Mouse (Mus musculus) ovary, postnatal 14 days (tissue): ENCODE measurements around the gene Hira.
A peak's percentile ranks its signal among the peaks of the same experiment; 100 is the strongest.
"Not testable (repeated sequence)": the region's sequence is repeated elsewhere in the genome, so short reads cannot be mapped to it uniquely, and the experiment has no call there.

ENCODE experiments used
- DNase-seq: peaks from one replicate; pipeline ENCODE4 v3.0.0; 2022; ENCODE audit warnings: low spot score

Hira gene

DNA sequence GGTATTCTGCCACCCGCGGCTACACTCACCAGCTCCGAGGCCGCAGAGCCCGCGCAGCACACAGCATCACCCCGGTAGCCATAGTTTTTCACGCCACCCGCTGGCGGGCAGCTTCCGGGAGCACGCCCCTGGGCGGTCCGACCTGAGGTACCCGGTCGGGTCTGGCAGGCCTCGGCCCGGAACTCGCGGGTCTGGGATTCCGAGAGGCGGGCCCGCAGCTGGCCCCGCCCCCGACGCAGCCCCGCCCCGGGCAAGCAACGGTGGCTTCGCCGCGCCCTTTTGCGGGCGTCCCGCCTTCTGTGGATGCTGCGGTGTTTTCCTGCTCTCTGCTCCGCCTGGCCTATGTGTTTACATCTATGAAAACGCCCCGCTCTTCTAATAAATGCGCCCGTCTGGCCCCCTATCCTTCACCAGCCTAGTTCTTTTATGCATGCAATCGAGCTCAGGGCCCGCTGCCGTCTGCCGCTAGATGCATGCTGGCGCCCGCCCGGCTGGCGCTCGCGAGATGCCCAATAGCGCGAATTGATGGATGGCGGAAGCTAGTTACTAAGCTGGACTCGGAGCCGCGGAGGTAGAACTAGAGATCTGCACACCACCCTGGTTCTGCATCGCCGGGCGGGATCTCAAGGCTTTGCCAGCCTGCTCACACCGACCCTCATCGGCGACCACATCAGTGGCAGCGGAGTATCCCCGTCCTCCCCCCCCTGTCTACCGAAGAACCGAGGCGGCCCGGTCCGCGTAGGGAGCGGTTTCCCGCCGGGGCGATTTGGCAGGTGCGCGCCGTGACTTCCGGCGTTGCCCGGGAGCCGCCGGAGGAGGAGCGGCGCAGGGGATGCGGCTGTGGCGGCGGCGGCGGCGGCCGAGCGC is at the start of gene Hira, which contains the start of gene Mrpl40:
TSS of gene Hira (plus strand) at position 596 of the 867 bp plus-strand sequence.
TSS of gene Mrpl40 (minus strand) at position 421 of the 867 bp plus-strand sequence.
- DNase-seq = peak; percentile 92

DNA sequence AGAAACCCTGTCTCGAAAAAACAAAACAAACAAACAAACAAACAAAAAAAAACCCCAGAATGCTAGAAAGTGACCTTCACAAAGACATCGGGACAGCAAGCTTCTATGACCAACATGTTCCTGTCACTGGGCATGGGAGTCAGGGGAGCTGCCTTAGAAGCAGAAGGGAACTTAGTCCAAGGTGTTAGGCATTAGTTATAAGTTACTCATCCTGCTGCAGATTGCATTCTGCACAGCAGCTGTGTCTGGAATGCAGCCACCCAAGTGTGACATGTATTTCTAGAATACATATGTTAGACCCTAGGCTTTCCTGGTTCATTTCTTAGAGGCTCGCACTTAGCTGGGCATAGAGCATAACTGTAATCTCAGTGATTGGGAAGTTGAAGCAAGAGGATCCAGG is 48.2 kb upstream of the Hira start:
- DNase-seq = no peak

DNA sequence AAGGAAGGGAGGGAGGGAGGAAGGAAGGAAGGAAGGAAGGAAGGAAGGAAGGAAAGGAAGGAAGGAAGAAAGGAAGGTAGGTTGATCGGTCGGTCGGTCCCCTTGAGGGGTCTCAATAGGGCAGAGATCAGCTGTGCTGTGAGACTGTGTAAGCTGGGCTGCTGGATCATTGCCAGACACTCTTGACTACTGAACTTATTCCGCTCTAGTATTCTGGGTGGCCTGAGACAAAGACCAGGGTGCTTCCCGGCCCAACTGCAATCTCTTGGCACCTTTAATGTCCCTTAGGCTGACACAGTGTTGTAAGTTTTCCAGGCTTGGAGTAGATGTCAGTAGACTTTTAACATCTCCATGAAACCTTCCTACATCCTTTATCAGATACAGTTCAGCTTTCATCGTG is 47.7 kb upstream of the Hira start:
- no peak for DNase-seq

DNA sequence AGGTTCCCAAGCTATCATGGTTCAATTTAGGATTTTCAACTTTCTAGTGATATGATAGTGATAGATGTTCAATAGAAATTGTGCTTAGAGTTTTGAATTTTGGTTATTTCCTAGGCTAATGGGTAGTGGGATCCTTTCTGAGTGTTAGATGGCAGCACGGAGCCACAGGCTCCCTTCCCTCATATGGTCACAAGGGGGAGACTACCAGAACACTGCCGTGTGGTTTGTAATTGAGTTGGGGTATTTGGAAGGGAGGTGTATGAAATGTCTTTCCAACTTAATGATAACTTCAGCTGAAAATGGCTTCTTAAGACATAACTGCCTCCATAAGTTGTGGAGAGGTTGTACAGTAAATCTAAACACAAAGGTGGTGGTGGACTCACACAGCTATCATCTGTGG is 43.4 kb upstream of the Hira start:
- no peak for DNase-seq

DNA sequence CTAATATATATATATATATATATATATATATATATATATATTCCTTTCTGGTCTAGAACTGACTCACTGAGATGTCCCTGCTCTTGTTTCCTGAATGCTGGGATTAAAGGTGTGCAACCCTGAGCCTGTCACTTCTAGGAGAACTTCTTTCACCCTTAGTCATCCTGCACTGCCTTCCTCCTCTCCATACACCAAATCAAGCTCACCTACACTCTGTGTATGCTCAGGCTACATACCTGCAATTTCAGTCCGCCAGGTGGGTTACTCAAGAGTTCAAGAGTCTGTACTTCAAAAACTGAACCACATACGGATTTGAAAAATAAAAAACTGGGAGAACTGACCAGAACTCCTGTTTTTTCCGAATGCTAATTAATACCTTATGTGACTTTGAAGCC is 40.8 kb upstream of the Hira start:
- DNase-seq = no peak

DNA sequence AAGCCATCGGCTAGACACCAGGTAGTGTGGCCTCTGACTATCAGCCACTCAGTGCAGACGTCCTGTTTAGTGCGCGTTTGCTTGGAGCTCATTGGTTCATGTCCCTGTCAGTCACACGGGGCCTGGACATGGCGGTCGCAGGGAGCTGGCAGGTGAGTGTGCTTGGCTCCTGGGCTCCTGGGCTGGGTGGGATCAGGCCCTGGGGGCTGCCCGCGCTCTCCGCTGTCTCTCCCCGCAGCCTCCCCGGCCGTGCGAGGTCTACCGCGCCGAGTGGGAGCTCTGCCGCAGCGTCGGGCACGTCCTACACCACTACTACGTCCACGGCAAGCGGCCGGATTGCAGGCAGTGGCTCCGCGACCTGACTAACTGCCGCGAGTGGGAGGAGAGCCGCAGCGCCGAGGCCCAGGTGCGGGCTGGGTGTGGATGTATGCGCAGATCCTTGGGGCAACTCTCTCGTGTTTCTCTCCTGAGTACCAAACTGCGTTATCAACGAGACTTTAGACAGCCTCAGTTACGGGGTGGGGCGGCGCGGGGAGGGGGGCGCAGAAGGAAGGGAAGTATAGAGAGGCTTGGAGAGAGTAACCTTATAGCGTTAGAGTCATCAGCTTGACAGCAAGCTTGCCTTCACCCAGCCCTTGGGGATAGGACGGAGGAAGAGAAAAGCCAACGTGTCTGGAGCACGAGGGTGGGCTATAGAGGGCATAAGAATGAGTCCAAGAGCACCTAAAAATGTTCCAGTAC is 40.2 kb upstream of the Hira start, which contains the start of the genes 2510002D24Rik and Gm28539:
TSS of gene 2510002D24Rik (plus strand) at position 111 of the 741 bp plus-strand sequence.
TSS of gene Gm28539 (plus strand) at position 117 of the 741 bp plus-strand sequence.
- DNase-seq = peak; percentile 86

DNA sequence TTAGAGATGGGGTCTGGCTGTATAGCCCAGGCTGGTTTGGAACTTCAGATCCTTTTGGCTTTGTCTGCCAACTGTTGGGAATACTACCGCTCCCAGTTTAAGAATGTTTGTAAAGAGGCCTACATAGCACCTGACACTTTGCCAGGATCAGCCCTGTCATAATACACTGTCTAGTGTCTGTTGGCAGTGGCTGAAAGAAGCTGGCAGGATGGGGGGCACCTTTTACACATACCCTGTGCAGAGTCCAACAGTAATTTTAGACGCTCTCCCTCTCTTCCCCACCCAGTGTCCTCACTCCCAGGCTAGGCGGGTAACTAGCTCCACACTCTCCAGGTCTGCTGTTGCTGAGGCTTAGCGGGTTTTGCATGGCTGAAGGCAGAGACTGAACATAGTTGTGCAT is 38.5 kb upstream of the Hira start:
- DNase-seq = no peak

DNA sequence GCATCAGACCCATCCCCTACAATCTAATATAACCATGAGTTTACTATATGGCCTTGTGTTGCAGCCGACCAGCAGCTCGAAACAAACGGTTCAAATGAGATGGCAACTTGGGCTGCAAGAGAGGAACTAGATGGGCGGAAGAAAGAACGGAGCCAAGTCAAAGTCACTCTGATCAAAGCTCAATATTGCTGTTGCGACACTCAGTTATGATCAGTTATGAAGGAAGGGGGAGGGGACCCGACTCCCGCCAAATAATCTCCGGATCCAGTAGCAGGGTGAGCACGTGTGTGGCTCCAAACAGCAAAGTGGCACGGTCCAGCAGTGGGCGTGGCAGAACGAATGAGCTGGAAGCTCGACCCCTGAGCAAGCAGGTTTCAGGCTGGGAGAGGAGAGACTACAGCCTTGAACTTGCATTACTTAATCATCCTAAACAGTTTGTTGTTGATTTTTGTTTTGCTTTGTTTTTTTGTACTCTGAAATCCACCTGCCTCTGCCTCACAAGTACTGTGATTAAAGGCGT is 30.5 kb upstream of the Hira start:
- DNase-seq = no peak

DNA sequence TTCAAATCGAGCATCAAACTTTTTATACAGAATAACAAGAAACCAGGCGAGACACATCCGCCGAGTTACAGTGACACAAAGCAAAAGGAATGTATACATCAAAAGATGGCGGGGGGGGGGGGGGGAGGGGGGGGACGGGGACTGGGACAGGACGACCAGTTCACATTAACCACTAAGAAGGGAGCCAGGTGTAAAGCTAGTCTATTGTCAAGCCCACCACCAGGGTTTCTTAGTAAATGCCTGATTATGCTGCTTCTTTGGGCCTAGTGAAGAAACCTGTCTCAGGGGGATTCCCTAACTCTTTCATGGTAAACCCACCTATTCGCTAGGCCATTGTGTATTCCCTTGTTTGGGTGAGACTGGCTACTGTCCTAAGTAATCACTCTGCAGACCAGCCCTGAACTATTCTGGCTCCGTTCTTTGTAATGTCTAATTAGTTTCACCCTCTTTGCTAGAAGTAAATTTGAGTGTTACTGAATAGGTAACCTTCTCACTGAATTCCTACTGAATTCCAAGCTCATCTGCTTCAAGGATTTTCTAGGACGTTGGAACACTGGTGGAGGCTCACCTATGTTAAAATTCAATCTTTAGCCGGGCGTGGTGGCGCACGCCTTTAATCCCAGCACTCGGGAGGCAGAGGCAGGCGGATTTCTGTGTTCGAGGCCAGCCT is 27.2 kb upstream of the Hira start:
- not testable (repeated sequence) for DNase-seq

DNA sequence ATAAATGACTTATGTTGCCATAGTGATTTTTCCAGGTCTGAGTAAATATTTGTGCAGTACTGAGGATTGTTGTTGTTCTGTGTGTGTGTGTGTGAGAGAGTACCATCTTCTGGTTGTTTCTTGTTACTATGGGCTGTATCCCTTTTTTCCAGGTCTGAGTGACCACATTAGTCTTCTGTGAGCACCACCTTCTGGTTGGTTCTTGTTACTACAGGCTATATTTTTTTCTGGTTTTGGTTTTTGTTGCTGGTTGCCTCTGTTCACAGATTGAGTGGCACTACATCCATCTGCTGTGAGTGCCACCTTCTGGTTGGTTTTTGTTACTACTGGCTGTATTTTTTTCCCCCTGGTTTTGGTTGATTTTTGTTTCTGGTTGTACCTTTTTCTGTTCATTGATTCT is 18.3 kb upstream of the Hira start:
- DNase-seq = no peak

DNA sequence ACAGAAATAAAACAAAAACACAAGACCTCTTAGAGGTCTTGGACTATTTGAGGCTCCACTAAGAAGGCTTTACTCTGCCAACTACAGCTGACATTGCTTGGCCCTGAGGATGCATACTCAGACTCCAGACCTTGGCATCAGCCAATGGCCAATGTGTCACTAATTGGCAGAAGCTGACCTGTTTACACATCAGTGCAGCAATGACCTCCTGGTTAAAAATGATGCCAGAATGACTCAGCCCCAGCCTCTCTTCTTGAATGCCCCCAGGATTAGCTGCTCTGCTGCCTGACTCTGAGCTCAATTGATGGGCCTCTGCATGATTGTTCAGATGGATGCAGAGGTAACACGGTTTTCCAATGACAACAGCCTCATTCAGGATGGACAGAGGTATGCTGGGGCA is 16.7 kb upstream of the Hira start:
- DNase-seq = no peak

DNA sequence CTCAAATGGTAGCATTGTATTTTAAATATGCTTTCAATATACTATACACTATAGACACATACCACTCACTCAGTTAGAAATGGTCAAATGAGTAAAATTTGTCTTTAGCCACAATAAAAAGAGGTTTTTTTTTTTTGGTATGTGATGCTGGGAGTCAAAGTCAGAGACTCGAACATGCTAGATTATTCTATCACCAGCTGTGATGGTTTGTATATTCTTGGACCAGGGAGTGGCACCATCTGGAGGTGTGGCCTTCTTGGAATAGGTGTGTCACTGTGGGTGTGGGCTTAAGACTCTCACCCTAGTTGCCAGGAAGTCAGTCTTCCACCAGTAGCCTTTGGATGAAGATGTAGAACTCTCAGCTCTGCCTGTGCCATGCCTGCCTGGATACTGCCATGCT is 6.3 kb upstream of the Hira start:
- DNase-seq = not testable (repeated sequence)

DNA sequence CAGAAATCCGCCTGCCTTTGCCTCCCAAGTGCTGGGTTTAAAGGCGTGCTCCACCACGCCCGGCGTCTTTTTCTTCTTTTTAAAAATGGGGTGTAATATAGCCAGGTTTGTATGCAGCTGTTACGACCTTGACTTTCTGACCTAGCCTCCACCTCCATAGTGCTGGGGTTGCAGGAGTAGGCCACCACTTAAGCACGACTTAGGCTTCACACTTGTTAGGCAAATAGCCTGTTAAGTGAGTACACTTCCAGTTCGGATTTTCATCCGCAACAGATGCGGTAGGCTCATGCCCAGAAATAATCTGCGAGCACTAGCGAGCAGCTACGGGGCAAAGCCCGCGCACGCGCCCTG is 771 bp upstream of the Hira start:
- no peak for DNase-seq

DNA sequence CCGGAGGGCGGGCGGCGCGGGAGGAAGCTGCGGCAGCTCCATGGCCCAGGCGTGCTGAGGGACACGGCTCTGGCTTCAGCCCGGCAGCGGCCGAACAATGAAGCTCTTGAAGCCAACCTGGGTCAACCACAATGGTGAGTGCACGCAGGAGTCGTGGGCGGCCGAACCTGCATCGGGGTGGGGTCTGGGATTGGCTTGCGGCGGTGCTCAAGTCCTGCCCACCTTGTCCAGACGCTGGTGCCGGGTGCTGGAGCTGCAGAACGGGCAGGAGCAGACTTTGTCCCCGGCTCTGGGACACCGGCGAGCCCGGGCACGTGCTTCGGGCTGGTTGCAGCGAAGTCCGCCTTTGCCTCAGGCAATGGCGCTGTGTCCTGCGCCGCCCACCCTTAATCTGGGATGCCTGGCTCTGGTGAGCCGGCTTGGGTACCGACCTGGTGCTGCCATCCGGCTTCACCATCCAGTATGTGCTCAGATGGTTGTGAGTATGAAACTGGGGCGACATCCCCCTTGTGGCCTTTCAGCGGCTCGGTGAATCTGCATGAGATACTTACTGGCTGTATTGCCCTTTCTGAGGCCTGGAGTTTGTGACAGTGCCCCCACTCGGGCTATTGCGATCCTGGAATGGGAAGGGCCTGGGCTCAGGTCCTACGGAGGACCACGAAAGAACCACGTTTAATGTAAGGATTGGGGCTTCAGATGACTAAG is 701 bp downstream of the Hira start:
- peak; percentile 21 for DNase-seq

DNA sequence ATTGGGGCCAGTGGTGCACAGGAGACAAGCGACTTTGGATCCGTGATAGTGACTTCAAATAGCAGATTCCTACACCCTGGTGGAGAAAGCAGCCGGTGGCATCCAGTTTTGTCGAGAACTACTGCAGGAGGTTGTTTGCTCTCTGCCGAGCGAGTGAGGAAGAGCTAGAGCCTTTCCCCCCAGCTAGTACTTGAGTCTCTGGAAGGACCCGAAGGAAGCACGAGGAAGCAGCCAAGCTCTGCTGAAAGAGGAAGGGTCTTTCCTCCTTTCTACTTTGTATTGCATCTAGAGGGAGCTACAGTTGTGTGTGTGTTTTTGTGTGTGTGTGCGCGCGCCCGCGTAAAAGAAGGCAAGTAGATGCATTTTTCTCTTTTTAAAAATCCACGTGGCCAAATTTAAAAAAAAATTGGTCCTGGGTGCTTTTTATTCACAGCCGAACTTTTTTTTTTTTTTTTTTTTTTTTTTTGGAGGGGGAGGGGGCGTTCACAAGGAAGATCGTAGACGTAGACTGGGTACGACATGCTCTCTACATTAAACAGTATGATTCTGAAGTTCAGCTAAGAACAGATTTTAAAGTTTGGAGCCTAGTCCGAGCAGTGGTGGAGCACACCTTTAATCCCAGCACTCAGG is 1.4 kb downstream of the Hira start:
- DNase-seq = no peak

DNA sequence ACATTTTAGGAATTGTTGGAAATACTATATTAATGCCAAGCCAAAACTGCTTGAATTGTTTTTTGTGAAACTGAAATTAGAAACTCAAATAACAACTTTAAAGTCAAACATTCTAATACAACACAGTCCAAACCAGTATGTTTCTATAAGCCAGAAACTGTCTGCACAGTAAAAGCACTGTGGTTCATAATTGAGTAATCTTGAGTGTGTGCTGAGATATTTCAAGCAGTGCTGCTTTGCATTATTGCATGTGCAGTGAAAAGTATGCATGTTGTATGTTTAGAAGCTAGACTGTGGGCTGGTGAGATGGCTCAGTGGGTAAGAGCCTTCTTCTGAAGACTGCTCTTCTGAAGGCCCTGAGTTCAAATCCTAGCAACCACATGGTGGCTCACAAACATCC is 7.2 kb downstream of the Hira start:
- DNase-seq = no peak

DNA sequence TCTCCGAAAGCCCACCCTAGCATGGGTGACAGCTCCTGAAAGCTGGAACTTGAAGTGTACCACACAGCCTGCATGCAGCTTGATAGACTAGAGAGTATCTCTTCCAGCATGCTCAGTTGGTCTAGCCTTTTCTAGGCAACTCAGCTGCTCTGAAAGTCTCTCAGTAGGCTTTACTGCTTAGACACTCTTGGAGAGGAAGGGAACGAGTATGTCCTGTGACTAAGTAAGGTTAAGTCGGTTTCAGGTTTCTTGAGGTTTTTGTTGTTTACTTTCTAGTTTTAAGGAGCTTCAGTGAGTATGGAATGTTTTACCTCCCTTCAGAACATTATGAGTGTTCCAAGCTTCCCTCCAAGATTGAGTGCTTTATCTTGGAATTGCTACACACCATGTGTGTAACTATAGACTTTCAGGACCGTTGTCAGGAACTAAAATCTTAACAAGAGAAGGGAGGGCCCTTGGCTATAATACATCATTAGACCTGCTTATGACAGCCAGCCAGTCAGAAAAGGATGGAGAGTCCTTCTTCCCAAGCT is 17.1 kb downstream of the Hira start:
- DNase-seq = no peak

DNA sequence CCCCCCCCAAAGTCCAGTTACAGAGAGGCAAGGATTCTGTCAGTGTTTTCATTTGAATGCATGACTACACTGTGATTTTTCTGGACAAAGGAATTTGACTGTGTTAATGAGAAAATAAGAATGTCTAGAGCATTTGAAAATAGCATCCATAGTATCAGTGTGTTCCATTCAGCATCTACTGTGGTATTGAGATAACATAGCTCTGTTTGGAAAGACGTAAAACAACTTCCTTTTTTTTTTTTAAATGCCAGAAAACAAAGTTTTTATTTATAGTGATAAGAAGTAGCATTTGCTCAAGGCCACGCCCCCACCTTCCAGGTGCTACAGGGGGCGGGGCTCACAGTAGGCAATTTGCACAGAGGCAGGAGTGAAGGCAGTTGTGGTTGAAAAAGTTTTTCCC is 18.4 kb downstream of the Hira start:
- no peak for DNase-seq

DNA sequence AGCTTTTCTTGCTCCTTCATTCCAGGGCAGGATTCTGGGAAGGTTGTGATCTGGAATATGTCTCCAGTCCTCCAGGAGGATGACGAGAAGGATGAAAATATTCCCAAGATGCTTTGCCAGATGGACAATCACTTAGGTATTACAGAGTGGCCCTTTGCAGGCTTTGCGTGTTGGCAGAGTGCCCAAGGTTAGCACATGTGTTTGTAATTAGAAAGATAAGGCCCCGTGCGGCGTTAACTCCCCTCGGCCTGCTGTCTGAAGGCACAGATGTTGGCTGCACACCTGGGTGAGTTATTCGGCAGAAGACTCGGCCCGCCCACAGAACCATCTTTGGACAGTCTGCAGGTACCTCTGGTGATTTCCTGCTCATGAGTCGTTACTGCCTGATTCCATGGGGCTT is 19.6 kb downstream of the Hira start:
- no peak for DNase-seq

DNA sequence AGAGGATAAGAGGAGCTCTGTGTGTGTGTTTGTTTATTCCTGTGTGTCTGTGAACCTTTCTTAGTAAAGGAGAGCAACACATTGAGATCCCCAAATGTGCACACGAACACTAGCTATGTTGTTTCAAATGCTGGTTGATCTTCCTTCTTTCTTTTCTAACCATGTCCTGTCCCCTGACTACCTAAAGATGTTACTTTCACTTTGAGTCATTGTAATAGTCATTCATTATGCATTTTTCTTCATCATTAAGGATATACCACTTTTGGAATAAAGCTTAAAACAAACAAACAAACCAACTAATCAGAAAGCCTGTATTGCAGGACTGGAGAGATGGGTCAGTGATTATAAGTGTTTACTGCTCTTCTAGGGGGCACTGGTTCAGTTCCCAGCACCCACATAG is 28.8 kb downstream of the Hira start:
- DNase-seq = no peak

DNA sequence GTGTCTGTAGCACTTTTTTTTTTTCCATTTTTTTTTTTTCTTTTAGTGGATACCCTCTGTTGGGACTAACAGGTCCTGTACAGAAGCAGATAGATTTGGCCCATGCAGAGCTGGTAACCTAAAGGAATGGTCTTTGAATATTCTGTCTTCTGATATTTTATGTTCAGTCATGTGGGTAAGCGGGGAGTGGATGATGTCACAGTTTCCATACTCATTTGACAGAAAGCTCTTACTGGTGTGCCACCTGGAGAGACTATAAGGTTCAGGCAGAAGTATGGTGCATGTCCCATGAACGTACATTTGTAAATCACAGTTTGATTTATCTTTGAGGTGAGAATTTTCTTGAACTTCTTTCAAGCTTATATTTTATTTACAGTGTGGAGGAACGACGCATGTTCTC is 39.2 kb downstream of the Hira start:
- DNase-seq = no peak
